Mouse (Mus musculus) bone marrow, adult 2 months (tissue): ENCODE measurements around the gene P3h1.

Experiments used
- CTCF ChIP-seq: fragments of 200-500 bp; IDR thresholded peaks from 2 replicates; pipeline ENCODE4 v1.5.1; 2011; ENCODE audit warnings: low read length, control low read depth; ENCODE audit not compliant: control insufficient read depth, insufficient read depth
- POLR2A ChIP-seq: fragments of 200-500 bp; IDR thresholded peaks from 2 replicates; pipeline ENCODE4 v1.6.1; 2011; ENCODE audit warnings: low read depth, mild to moderate bottlenecking, control low read depth, low read length, borderline replicate concordance; ENCODE audit not compliant: control insufficient read depth

DNA sequence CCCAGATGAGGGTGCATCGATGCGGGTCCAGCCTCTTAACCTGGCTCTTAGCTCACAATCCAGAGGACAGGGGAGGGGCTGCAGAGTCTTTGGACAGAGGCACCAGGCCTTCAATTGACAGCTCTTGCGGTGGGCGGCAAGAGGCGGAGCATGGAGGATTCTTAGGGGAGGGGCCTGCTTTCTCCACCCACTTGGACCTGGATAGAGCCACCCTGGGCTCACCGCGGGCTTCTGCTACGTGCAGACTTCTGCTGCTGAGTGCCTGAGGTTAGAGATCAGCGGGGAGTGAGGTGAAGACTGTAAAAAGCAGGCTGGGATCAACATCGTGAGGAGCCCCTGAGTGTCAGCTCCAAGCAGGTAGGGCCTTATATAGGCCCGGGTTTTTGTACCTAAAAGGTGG, 14.5 kb upstream of the P3h1 start, which contains the start of gene Tmem269:
- TF ChIP-seq CTCF (no peak), POLR2A (no peak)
